Mouse (Mus musculus) CD4-positive, CD25-positive, alpha-beta regulatory T cell, adult 4 months (primary cell): Measurements from ENCODE around the gene Slc1a6. TPM values are rescaled to one million over a fixed set of nuclear protein-coding genes. Genes with fewer than 3 reads are reported as not detected.

Experiments used
- polyA plus RNA-seq, 2 experiments: library from polyadenylated mRNA; unstranded; fragments of 100-300 nt; shearing (Covaris generic); gene quantifications; one replicate each; pipeline ENCODE4 v1.2.1; 2017

Slc1a6 gene
- polyA plus RNA-seq, 2 experiments from 2014 or later: not detected

Other genes starting within 250 kb of the Slc1a6 start
- gene Ilvbl, start 206.2 kb upstream of the Slc1a6 start, polyA plus RNA-seq: 100 to 1,000 TPM in 1 of 2 experiments, 10 to 100 TPM in 1; 64.8 to 130 TPM
- gene Syde1, start 188.5 kb upstream of the Slc1a6 start, polyA plus RNA-seq: 1 to 10 TPM; 1.9 to 2.7 TPM
- gene Olfr1357, start 162.4 kb upstream of the Slc1a6 start, polyA plus RNA-seq: not detected
- not detected for gene Casp14, start 62.2 kb upstream of the Slc1a6 start, polyA plus RNA-seq
- not detected for gene Ccdc105, start 27.4 kb upstream of the Slc1a6 start, polyA plus RNA-seq
- not detected for gene Olfr1356, start 71.7 kb downstream of the Slc1a6 start, polyA plus RNA-seq
- gene Olfr1355, start 95.0 kb downstream of the Slc1a6 start, polyA plus RNA-seq: not detected
- gene Olfr1354, start 132.7 kb downstream of the Slc1a6 start, polyA plus RNA-seq: not detected
- not detected for gene Olfr8, start 170.1 kb downstream of the Slc1a6 start, polyA plus RNA-seq
- gene Olfr1353, start 182.8 kb downstream of the Slc1a6 start, polyA plus RNA-seq: not detected
- not detected for gene Olfr1352, start 200.6 kb downstream of the Slc1a6 start, polyA plus RNA-seq
- not detected for gene Olfr1351, start 232.0 kb downstream of the Slc1a6 start, polyA plus RNA-seq
- under 1 TPM in 1 of 2 experiments, not detected in 1; 0.42 TPM for gene Olfr57, start 248.2 kb downstream of the Slc1a6 start, polyA plus RNA-seq